Mouse (Mus musculus) lung, embryonic 14.5 days (tissue): ENCODE results near the gene 1700088E04Rik. TPM values are rescaled to one million over a fixed set of nuclear protein-coding genes. Genes with fewer than 3 reads are reported as not detected.
A peak's percentile ranks its signal among the peaks of the same experiment; 100 is the strongest.

Experiments used
- ATAC-seq: fragments of 200-750 bp; cut with Nextera tagmentation; 2 replicates; pipeline ENCODE4 v1.8.0; 2017; ENCODE audit warnings: mild to moderate bottlenecking, moderate TSS enrichment, moderate library complexity; ENCODE audit not compliant: insufficient read depth
- DNase-seq: peaks from one replicate; pipeline ENCODE4 v3.0.0-alpha.2; 2015
- H3K27ac ChIP-seq: fragments of 300-500 bp; sonication (generic); 2 replicates; pipeline ENCODE4 v1.5.1; 2014; ENCODE audit warnings: low read depth, mild to moderate bottlenecking, moderate library complexity
- H3K27me3 ChIP-seq: fragments of 300-500 bp; sonication (generic); 2 replicates; pipeline ENCODE4 v1.6.1; 2014; ENCODE audit warnings: low read length, control low read depth; ENCODE audit not compliant: insufficient read depth
- H3K36me3 ChIP-seq: fragments of 300-500 bp; sonication (generic); 2 replicates; pipeline ENCODE4 v1.6.1; 2014; ENCODE audit warnings: control low read depth; ENCODE audit not compliant: insufficient read depth
- H3K4me1 ChIP-seq: fragments of 300-500 bp; sonication (generic); 2 replicates; pipeline ENCODE4 v1.6.1; 2014; ENCODE audit warnings: antibody characterized with exemption, control low read depth; ENCODE audit not compliant: insufficient read depth
- H3K4me2 ChIP-seq: fragments of 300-500 bp; sonication (generic); 2 replicates; pipeline ENCODE4 v1.6.1; 2014; ENCODE audit warnings: mild to moderate bottlenecking
- H3K4me3 ChIP-seq: fragments of 300-500 bp; sonication (generic); 2 replicates; pipeline ENCODE4 v1.5.1; 2014; ENCODE audit warnings: low read depth, low read length
- H3K9ac ChIP-seq: fragments of 300-500 bp; sonication (generic); 2 replicates; pipeline ENCODE4 v1.6.1; 2014
- H3K9me3 ChIP-seq: fragments of 300-500 bp; sonication (generic); 2 replicates; pipeline ENCODE4 v1.6.1; 2016; ENCODE audit warnings: low read depth, low read length, control low read depth
- CTCF ChIP-seq: IDR thresholded peaks from 2 replicates; pipeline ENCODE4 v1.5.1; 2016; ENCODE audit warnings: antibody characterized with exemption, low read depth
- whole genome bisulfite sequencing: fragments of 180-500 bp; shearing (Covaris S2); extraction: QIAGEN DNeasy Blood & Tissue Kit; methylation state at CpG from one replicate; pipeline ENCODE4 v1.1.7; 2014; 5-methylcytosine and 5-hydroxymethylcytosine counted together
- polyA plus RNA-seq: library from polyadenylated mRNA; unstranded; fragments of >200 nt; fragmentation: Nextera tagmentation; extraction: Ambion mirVana; gene quantifications from 2 replicates; pipeline ENCODE4 v1.2.1, GENCODE M21; 2014

1700088E04Rik gene
- polyA plus RNA-seq, 1 experiment from 2014 or later, result 6.0 TPM

DNA sequence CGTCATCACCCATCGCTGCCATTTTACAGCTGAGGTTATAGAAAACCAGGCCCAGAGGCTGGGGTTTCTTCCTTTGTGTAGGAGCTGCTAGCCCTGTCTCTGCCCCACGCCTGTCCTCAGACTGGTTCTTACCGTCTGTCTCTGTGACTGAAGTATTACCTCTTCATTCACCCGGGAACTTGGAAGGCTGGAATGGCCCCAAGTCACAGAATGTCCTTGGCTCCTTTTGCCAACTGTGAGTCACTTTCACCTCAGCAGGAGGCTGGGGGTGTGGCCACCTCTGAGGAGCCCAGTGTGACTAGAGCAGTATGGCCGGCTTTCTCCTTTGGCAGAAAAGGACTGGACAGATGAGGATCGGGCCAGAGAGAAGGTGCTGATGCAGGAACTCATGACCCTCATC lies 9.6 kb downstream of the 1700088E04Rik start:
- H3K4me2 ChIP-seq, result no peak overlapping the region
- H3K4me1 ChIP-seq, result no peaks in the 10 kb centered on the region
- ATAC-seq, result no peak
- H3K36me3 ChIP-seq, result peaks cover 75% of the 10 kb centered on the region
- H3K27me3 ChIP-seq, result no peaks in the 10 kb centered on the region
- H3K27ac ChIP-seq, result no peak overlapping the region
- no peaks in the 10 kb centered on the region; the same call in 1 of the 2 replicates for H3K9me3 ChIP-seq
- H3K4me3 ChIP-seq, result no peak overlapping the region
- WGBS, result 60% methylated on average over 7 of the region's 7 CpGs
- no peak for TF ChIP-seq CTCF
- DNase-seq, result no peak
- no peak overlapping the region for H3K9ac ChIP-seq

- Histone ChIP-seq H3K27ac (no peak overlapping the region), H3K9me3 (no peaks in the 10 kb centered on the region; the same call in 1 of the 2 replicates), H3K4me2 (no peak overlapping the region), H3K4me1 (no peaks in the 10 kb centered on the region), H3K27me3 (no peaks in the 10 kb centered on the region), H3K9ac (no peak overlapping the region), H3K4me3 (no peak overlapping the region), H3K36me3 (peaks cover 82% of the 10 kb centered on the region)
- TF ChIP-seq CTCF, result no peak
- DNase-seq, result peak; percentile 11
- 74% methylated on average over 10 of the region's 10 CpGs for WGBS
- ATAC-seq, result no peak
These were observed 10.3 kb downstream of the 1700088E04Rik start for GRCm38 (mm10) chr15:79130782-79131181.

GRCm38 (mm10) chr15:79129311-79129710 lies 11.7 kb downstream of the 1700088E04Rik start:
- ATAC-seq (no peak), DNase-seq (no peak)
- H3K4me3 ChIP-seq, result no peak overlapping the region
- no peak for TF ChIP-seq CTCF
- H3K9ac ChIP-seq, result no peak overlapping the region
- no peaks in the 10 kb centered on the region for H3K4me1 ChIP-seq
- 71% methylated on average over 7 of the region's 7 CpGs for WGBS
- H3K27ac ChIP-seq, result no peak overlapping the region
- no peaks in the 10 kb centered on the region; the same call in 1 of the 2 replicates for H3K9me3 ChIP-seq
- H3K27me3 ChIP-seq, result no peaks in the 10 kb centered on the region
- peaks cover 89% of the 10 kb centered on the region for H3K36me3 ChIP-seq
- no peak overlapping the region for H3K4me2 ChIP-seq

GRCm38 (mm10) chr15:79128208-79128607 lies 12.8 kb downstream of the 1700088E04Rik start:
- Histone ChIP-seq H3K4me1 (no peaks in the 10 kb centered on the region), H3K4me2 (no peak overlapping the region), H3K27me3 (no peaks in the 10 kb centered on the region), H3K9me3 (no peaks in the 10 kb centered on the region; the same call in 1 of the 2 replicates), H3K9ac (no peak overlapping the region), H3K27ac (no peak overlapping the region), H3K4me3 (no peak overlapping the region), H3K36me3 (peaks cover 85% of the 10 kb centered on the region)
- 95% methylated on average over 5 of the region's 5 CpGs for WGBS
- peak; percentile 61 for TF ChIP-seq CTCF
- no peak for DNase-seq
- ATAC-seq, result no peak

DNA sequence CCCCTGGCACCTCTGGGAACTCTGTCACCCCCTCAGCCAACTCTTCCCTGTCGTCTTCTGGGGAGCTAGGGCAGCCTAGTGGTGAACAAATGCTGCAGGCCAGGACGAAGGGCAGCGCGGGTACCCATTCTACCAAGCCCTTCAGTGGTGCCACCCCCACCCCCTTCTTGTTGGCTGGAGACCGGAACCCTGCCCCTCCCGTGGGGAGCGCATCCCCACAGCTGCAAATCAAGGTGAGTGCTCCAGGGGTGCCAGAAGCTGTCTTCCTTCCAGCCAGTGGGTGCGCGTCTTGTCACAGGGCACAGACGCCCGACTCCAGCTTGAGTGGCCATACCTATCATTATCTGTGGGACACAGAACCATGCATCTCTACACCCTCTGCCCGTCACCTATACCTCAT lies 14.0 kb downstream of the 1700088E04Rik start:
- no peak for DNase-seq
- Histone ChIP-seq H3K4me2 (no peak overlapping the region), H3K4me1 (no peaks in the 10 kb centered on the region), H3K27me3 (no peaks in the 10 kb centered on the region), H3K9ac (no peak overlapping the region), H3K27ac (no peak overlapping the region), H3K36me3 (peaks cover 85% of the 10 kb centered on the region), H3K9me3 (no peaks in the 10 kb centered on the region; the same call in 1 of the 2 replicates), H3K4me3 (no peak overlapping the region)
- no peak for ATAC-seq
- 90% methylated on average over 12 of the region's 12 CpGs for WGBS
- no peak for TF ChIP-seq CTCF

DNA sequence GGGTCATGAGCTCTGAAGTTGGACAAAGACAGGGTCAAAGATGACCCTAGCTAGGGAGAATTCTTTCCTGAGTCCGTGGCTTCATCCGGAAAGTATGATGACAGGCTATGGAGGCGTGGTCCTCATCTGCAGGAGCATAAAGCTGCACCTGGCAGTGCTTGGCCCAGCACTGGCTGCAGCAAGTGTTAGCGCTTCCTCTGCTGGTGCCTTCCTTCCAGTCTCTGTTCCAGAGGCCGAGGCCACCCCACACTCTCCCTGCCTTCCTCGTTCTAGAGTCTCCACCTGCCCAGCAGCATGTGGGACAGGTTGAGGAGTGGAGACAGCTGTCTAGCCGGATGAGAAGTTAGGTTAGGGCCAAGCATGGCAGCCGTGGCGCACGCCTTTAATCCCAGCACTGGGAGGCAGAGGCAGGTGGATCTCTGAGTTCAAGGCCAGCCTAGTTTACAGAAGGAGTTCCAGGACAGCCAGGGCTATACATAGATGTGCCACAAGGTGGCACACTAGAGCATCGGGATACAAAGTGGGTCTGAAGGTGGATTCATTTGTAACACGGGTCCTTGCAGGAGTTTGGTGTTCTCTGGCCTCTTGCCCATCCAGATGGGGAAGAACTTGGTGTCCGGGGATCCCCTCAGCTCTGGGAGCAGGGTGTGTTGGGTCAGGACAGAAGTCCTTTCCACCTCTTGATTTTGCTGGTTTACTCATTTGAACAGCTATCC lies 14.7 kb downstream of the 1700088E04Rik start:
- Histone ChIP-seq H3K4me1 (no peaks in the 10 kb centered on the region), H3K36me3 (peaks cover 85% of the 10 kb centered on the region), H3K4me2 (no peak overlapping the region), H3K9ac (no peak overlapping the region), H3K4me3 (no peak overlapping the region), H3K9me3 (no peaks in the 10 kb centered on the region; the same call in 1 of the 2 replicates), H3K27me3 (no peaks in the 10 kb centered on the region), H3K27ac (no peak overlapping the region)
- TF ChIP-seq CTCF, result peak; percentile 79
- DNase-seq, result peak; percentile 72
- no peak for ATAC-seq
- 77% methylated on average over 13 of the region's 13 CpGs for whole genome bisulfite sequencing

DNA sequence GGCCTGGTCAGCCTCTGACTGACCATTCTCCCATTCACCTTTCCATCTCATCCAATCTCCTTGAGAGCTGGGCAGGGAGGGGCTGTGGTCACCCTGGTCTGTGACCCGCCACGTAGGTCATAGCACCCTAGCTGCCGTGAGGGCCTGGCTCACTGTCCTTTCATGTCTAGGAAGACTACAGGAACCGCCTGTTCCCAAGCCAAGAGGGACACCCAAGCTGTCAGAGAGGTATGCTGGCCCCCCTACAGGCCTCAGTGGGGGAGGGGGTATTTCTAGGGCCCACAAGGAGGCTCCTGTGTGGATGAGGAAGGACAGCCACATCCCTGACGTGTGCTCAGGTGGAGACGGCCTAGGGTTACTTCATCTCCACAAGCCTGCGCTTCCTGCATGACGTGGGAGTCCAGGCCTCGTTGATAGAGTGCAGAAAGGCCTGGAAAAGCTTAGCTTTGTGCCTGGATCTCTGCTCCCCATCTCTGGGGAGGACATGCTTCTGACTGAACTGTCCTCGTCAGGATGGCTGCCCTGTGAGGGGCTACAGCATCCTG lies 16.6 kb downstream of the 1700088E04Rik start:
- 78% methylated on average over 10 of the region's 10 CpGs for WGBS
- Histone ChIP-seq H3K4me3 (no peak overlapping the region), H3K9me3 (no peaks in the 10 kb centered on the region; the same call in 1 of the 2 replicates), H3K9ac (no peak overlapping the region), H3K27me3 (no peaks in the 10 kb centered on the region), H3K4me2 (no peak overlapping the region), H3K27ac (no peak overlapping the region), H3K4me1 (no peaks in the 10 kb centered on the region), H3K36me3 (peaks cover 84% of the 10 kb centered on the region)
- DNase-seq (no peak), ATAC-seq (no peak)
- no peak for TF ChIP-seq CTCF
